Mouse (Mus musculus): Measurements from ENCODE around the gene Vsnl1.

Vsnl1 gene

GRCm38 (mm10) chr12:11379396-11379795 lies 57.0 kb downstream of the Vsnl1 start:
- no peak for DNase-seq (ENCODE audit: low spot score)

- peak; percentile 50 for DNase-seq (ENCODE audit: low spot score)
These were observed 66.4 kb downstream of the Vsnl1 start for GRCm38 (mm10) chr12:11370056-11370455.

- no peak for DNase-seq (ENCODE audit: low spot score)
These were observed 69.2 kb downstream of the Vsnl1 start for GRCm38 (mm10) chr12:11367099-11367765.

DNA sequence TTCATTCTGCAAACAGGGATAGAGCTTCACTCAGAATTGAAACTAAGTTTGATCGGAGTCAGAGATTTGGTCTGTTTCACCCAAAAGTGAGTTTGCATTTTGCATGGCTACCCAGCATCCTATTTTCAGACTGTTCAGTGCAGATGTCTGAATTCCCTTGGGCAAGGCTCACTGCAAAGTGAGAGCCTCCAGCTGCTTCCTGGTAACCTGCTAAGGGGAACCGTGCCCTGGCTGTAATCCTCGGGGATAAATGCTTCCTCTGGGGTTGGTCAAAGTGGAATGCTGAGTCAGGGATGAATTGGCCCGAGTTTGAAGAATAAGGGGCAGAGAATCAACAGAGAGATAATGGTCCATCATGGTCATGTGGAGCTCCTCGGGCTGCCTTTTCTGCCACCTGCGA lies 71.5 kb downstream of the Vsnl1 start:
- no peak for DNase-seq (ENCODE audit: low spot score)

DNA sequence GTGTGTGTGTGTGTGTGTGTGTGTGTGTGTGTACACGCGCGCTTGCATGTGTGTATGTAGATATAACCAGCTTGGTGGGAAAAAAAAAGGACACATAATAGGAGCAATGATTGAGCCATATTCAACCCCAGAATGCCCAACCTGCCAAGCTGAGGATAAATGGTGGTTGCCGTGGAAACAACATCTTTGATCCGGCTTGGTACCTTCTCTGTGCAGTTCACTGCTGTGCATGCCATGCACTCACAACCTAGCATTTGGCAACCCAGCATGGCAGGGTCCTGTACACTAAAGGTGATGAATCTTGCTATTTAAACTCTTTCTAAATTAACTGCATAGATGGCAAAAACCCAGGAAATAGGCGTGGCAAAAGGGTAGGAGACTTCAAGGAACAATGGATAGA lies 74.0 kb downstream of the Vsnl1 start:
- DNase-seq (ENCODE audit: low spot score) = no peak

DNA sequence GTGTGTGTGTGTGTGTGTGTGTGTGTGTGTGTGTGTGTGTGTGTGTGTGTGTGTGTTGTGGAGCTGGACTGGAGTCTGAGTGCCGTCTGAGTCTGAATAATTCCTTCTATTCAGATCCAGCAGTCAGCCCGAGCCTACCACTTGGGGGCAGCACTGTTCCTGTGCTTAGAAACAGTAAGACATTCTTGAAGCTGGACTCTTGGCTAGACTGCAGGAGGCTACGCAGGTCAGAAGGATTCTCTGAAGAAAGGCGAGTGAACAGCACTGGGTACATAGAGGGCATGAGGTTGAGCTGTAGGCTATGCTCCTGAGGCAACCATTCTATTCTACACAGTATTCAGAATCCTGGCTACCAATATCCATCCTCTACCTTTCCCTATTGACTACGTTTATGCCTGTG lies 85.5 kb downstream of the Vsnl1 start:
- peak; percentile 74 for DNase-seq (ENCODE audit: low spot score)

GRCm38 (mm10) chr12:11349870-11350269 lies 86.5 kb downstream of the Vsnl1 start:
- no peak for DNase-seq (ENCODE audit: low spot score)

- no peak for DNase-seq (ENCODE audit: low spot score)
These were observed 88.0 kb downstream of the Vsnl1 start for GRCm38 (mm10) chr12:11348423-11348822.

- DNase-seq (ENCODE audit: low spot score) = peak; percentile 70
These were observed 90.5 kb downstream of the Vsnl1 start for GRCm38 (mm10) chr12:11345963-11346362.

GRCm38 (mm10) chr12:11342020-11342600 lies 94.3 kb downstream of the Vsnl1 start:
- no peak for DNase-seq (ENCODE audit: low spot score)

DNA sequence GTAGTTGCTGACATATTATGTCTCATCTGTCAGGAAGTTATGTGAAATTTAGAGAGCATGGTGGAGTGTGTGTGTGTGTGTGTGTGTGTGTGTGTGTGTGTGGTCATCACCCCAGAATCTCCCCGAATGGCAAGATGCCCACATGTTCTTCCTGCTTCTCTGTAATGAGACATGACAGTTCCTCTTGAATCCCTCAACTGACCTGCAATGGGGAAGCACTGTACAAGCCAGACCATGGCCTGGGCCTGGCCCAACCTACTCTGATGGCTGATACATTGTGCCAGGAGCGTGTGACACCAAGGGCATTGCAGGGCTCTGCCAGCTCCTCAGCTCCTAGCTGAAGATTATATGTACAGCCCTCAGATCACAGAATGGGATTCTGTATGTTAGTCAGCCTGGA lies 98.2 kb downstream of the Vsnl1 start:
- no peak for DNase-seq (ENCODE audit: low spot score)

DNA sequence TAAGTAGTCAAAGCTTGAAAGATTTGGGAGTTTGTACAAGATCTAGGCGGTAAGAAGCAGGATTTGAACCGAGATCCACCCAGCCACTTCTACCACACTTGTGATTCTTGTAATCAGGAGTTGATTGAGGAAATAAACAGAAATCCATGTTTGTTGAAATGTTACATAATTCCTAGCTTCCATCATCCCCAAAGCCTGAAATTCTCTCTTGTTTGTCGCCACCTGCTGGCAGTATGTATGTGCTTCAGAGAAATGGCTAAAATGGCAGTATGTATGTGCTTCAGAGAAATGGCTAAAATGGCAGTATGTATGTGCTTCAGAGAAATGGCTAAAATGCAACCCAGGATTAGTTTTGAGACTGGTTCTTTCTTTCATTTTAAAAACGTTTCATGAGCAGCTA lies 99.6 kb downstream of the Vsnl1 start:
- peak; percentile 88 for DNase-seq (ENCODE audit: low spot score)

- no peak for DNase-seq (ENCODE audit: low spot score)
These were observed 109.9 kb downstream of the Vsnl1 start for GRCm38 (mm10) chr12:11326483-11326882.

- no peak for DNase-seq (ENCODE audit: low spot score)
These were observed 111.9 kb downstream of the Vsnl1 start for GRCm38 (mm10) chr12:11324480-11324879.

- DNase-seq (ENCODE audit: low spot score) = no peak
These were observed 118.7 kb downstream of the Vsnl1 start for GRCm38 (mm10) chr12:11317671-11318070.

DNA sequence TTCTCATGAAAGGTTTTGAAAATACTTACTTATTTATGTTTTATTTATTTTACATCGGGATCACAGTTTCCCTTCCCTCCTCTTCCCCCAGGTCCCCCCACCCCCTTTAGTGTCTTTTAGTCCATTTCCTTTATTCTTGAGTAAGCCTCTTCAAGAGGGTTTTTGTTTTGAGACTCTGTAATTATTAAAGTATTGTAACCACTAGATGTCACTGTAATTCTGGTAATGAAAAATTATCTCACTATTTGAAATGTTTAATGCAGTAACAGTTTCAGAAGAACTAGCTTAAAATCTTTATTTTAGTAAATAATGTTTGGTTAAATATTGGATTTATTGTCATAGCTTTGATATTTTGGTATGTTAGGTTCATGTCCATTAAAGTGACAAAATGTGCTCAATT lies 122.6 kb downstream of the Vsnl1 start:
- no peak for DNase-seq (ENCODE audit: low spot score)

GRCm38 (mm10) chr12:11311106-11311505 lies 125.3 kb downstream of the Vsnl1 start:
- no peak for DNase-seq (ENCODE audit: low spot score)

GRCm38 (mm10) chr12:11306753-11307645 lies 129.4 kb downstream of the Vsnl1 start:
- DNase-seq (ENCODE audit: low spot score) = peak; percentile 70

DNA sequence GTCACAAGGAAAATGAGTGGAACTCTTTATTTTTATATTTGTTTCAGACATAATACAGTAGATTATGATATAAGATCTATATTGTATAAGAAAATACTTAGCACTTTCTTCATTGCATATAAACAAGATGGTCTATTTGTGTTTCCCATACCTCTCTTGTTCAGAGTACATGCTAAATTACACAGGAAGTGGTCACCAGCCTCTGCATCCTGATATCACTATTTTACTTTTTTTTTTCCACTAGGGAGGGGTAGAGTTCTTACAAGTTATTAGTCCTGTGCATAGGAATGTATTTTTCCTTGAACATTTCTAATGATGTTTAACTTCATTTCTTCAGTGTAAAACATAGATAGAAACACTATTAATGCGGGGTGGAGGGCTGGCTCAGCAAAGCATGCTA lies 135.6 kb downstream of the Vsnl1 start:
- no peak for DNase-seq (ENCODE audit: low spot score)

GRCm38 (mm10) chr12:11286382-11286781 lies 150.0 kb downstream of the Vsnl1 start:
- DNase-seq (ENCODE audit: low spot score) = no peak

- DNase-seq (ENCODE audit: low spot score) = no peak
These were observed 154.8 kb downstream of the Vsnl1 start for GRCm38 (mm10) chr12:11281584-11281983.

- no peak for DNase-seq (ENCODE audit: low spot score)
These were observed 156.5 kb downstream of the Vsnl1 start for GRCm38 (mm10) chr12:11279886-11280285.

DNA sequence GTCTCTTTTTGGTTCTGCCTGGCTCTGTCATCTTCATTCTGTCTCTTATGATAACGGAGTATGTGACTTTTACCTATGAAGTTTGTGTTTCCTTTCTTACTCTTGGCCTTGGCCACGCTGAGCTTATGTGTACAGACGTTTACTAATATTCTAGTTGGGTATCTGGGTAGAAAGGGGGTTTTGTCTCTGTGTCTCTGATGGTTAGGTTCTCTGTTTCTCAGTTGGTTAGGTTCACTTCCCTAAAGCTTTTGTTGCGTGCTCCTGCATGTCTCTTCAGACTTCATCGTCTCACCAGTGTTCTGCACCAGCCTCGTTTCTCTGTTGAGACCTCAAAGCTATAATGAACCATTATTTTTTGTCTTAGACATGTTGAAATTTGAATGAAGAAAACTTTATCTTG lies 159.2 kb downstream of the Vsnl1 start:
- no peak for DNase-seq (ENCODE audit: low spot score)

Measured in adipocyte (in vitro differentiated cells).